Mouse (Mus musculus): Measurements from ENCODE around the gene Ankrd28.

Ankrd28 gene

GRCm38 (mm10) chr14:31715669-31716068 is 114.8 kb downstream of the Ankrd28 start:
- no peak for DNase-seq (ENCODE audit: low spot score)

GRCm38 (mm10) chr14:31709343-31709742 is 121.1 kb downstream of the Ankrd28 start:
- no peak for DNase-seq (ENCODE audit: low spot score)

DNA sequence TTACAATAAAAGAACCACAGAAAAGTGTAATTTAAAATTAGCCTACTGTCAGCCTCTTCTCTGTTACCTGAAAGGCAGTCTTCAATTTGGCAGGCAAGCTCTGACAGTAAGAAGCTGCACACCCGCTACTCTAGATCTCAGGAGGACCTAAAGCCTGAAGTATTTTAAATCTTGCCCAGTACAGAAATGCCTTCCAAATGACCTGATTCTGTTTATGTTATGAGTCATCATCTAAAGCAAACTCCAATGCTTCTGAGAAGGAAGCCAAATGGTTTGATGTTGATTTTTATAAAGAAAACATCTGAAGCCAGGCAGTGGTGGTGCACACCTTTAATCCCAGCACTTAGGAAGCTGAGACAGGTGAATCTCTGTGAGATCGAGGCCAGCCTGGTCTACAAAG is 130.1 kb downstream of the Ankrd28 start:
- DNase-seq (ENCODE audit: low spot score), result peak; percentile 12

DNA sequence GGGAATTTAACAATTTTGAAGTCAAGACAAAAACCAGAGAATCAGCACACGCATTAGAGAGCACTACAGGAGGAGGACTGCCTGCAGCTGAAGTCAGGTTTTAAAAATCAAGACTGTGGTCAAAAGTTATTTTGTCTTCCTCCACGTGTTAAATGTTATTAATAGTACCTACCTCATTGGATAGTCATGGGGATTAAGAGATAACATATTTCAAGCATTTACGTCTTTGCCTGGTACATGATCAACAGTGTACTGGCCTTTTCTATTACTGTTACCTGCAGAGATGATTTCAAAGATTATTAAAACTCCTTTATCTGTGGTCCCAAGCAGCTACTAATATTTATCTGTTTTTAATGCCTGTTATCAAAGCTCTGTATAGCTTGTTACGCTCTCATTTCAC is 132.7 kb downstream of the Ankrd28 start:
- no peak for DNase-seq (ENCODE audit: low spot score)

- no peak for DNase-seq (ENCODE audit: low spot score)
Measured at GRCm38 (mm10) chr14:31697346-31697745, 133.1 kb downstream of the Ankrd28 start.

GRCm38 (mm10) chr14:31696985-31697303 is 133.5 kb downstream of the Ankrd28 start:
- DNase-seq (ENCODE audit: low spot score), result no peak

- no peak for DNase-seq (ENCODE audit: low spot score)
Measured at GRCm38 (mm10) chr14:31696206-31696984, 134.1 kb downstream of the Ankrd28 start.

DNA sequence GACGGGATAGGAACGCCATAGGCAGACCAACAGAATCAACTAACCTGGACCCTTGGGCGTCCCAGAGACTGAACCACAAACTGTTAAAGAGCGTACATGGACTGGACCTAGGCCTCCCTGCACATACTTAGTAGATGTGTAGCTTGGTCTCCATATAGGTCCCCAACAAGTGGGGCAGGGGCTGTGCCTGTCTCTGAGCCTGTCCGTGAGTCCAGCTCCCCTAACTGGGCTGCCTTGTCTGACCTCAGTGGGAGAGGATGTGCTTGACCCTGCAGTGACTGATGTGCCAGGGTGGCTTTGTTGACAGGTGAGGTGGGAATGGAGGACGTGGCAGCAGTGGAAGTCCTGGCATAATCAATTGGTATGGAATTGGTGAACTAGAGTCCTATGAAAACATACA is 137.9 kb downstream of the Ankrd28 start:
- no peak for DNase-seq (ENCODE audit: low spot score)

DNA sequence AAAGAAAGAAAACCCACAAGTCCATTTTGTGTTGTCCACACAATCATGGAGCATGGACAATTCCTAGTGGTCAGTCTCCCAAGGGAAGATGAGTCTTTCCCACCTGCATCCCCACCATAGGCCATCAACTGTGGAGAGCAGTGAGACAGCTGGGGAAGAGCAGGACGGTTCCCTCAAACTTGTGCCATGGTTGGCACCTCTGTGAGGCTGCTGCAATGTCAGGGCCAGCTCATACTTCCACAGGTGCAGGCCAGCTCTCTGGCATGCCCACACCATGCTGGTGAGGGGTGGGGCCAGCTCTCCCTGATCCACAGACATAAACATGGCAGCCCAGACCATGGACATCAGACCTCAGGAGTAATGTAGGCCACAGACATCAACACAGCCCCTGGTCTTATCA is 144.2 kb downstream of the Ankrd28 start:
- DNase-seq (ENCODE audit: low spot score), result no peak

- no peak for DNase-seq (ENCODE audit: low spot score)
Measured at GRCm38 (mm10) chr14:31685680-31686079, 144.8 kb downstream of the Ankrd28 start.

DNA sequence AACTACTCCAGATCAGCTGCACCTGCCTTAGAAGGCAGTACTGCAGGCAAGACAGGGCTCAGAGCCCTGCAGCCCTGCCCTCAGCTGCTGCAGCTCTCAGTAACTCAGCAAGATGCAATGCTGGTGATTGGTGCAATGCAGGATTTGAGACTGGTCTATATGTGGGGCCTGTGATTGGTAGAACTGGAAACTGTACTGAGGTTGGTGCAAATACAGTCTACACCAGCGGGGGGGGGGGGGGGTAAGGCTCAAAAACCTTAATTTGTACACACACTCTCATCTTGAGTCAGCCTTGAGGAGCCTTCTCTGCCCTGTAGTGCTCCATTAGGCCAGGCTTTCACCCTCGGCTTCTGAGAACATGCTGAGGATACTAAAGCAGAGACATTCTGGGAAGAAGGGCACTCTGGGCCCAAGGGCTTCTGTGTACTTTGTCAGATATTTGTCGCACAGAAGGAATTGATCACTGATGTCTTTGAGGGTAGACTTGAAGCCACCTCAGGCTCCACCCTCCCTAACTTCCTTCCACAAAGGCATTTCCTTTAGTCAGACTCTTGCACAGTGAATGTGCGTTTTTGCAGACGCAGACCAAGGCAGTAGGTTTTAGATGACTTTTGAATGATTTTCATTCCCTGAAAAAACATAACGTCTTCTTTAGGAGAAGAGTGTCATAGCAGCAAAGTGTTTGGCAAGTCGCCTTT is 146.0 kb downstream of the Ankrd28 start:
- DNase-seq (ENCODE audit: low spot score), result no peak

GRCm38 (mm10) chr14:31683610-31684009 is 146.8 kb downstream of the Ankrd28 start:
- no peak for DNase-seq (ENCODE audit: low spot score)

DNA sequence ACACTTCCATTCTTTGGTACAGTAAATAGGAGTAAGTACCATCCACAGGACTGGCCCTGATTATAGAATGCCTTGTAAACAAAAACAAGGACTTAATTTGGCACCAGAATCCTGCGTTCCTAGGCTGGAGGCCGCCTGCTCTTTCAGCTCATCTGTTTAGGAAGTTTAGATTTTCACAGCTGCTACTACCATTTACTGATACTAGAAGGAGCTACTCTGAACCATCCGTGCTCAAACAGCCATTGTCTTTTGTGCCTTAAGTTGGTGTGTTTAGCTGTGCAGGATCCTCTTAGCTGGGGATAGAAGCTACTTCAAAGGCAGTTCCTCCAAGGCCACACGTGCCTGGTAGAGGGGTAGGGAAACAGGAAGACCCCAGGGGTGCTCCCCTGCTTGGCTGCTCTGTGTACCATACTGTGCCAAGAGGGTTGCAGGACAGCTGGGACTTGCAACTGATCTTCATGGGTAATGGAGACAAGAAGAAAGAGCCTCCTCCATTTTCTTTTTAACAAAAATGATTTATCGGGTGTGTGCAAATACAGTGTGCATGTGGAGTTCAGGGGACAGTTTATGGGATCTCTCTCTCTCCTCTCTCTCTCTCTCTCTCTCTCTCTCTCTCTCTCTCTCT is 148.4 kb downstream of the Ankrd28 start:
- DNase-seq (ENCODE audit: low spot score), result no peak

DNA sequence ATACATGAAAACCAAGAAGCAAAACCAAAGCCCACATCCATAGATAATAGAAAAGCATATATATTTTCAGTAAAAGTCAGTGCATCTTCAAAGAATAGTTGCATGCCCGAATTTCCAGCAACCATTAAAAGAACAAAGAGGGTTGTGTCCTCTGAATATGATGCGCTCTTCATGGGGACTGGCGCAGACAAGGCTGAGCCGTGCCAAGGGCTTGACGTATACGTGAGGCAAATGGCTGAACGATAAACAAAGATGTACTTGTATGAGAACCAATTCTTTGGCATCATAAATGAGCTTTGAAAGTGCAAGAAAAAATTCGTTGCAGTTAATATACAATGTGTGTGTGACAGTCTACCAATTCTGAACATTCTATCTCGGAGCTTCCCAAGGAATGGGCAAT is 149.2 kb downstream of the Ankrd28 start:
- DNase-seq (ENCODE audit: low spot score), result no peak

GRCm38 (mm10) chr14:31680656-31681055 is 149.8 kb downstream of the Ankrd28 start:
- DNase-seq (ENCODE audit: low spot score), result no peak

- peak; percentile 54 for DNase-seq (ENCODE audit: low spot score)
Measured at GRCm38 (mm10) chr14:31671635-31672320, 158.7 kb downstream of the Ankrd28 start.

GRCm38 (mm10) chr14:31669642-31670490 is 160.6 kb downstream of the Ankrd28 start:
- DNase-seq (ENCODE audit: low spot score), result peak; percentile 77

GRCm38 (mm10) chr14:31669161-31669611 is 161.3 kb downstream of the Ankrd28 start:
- peak; percentile 86 for DNase-seq (ENCODE audit: low spot score)

DNA sequence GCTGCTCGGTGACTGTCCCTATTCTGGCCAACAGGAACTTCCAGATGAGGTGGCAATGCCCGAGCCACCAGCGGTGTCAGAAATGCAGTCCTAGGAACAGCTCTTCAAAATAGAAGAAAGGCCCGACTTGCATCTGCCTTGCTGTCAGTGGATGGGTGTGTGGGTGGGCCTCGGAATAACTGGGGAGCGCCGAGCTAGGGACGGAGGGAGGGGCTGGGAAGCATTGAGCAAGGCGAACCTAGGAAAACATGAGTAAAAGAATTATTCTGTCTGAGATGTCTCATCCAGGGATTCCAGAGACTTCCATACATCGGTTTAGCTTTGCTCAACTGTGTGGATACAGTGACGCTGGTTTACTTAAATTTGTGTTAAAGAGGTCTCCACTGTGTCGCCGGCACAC is 162.1 kb downstream of the Ankrd28 start:
- peak; percentile 47 for DNase-seq (ENCODE audit: low spot score)

DNA sequence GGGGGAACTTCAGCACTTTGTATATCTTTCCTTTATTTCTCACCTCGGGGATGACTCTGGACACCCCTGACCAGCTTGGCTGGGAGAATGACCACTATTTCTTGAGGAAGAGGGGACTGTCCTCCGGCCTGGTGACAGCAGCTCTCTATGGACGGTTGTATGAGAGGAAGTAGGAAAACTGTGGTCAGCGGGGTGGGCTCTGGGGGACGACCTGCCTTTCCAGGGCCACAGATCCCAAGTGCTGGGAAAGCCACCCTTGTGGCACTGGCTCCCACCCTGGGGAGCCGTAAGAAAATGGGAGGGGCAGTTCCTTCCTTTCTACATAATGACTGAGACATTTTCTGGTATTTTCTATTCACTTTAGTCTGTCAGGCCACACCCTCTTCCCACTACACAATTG is 162.7 kb downstream of the Ankrd28 start:
- no peak for DNase-seq (ENCODE audit: low spot score)

- no peak for DNase-seq (ENCODE audit: low spot score)
Measured at GRCm38 (mm10) chr14:31666931-31667705, 163.3 kb downstream of the Ankrd28 start.
